Mouse (Mus musculus): Measurements from ENCODE around the gene Cntn4.
A peak's percentile ranks its signal among the peaks of the same experiment; 100 is the strongest.

Gene Cntn4

GRCm38 (mm10) chr6:106466267-106467029 is 789.0 kb downstream of the Cntn4 start:
- no peak for DNase-seq

GRCm38 (mm10) chr6:106471840-106472608 is 794.6 kb downstream of the Cntn4 start:
- no peak for DNase-seq

- no peak for DNase-seq
These were observed 796.4 kb downstream of the Cntn4 start for GRCm38 (mm10) chr6:106473871-106474270.

- DNase-seq: no peak
These were observed 804.1 kb downstream of the Cntn4 start for GRCm38 (mm10) chr6:106481533-106481932.

- DNase-seq: no peak
These were observed 818.8 kb downstream of the Cntn4 start for GRCm38 (mm10) chr6:106496303-106496702.

GRCm38 (mm10) chr6:106499166-106499565 is 821.7 kb downstream of the Cntn4 start:
- no peak for DNase-seq

- DNase-seq: no peak
These were observed 826.5 kb downstream of the Cntn4 start for GRCm38 (mm10) chr6:106503961-106504360.

- no peak for DNase-seq
These were observed 842.9 kb downstream of the Cntn4 start for GRCm38 (mm10) chr6:106520367-106520766.

GRCm38 (mm10) chr6:106543500-106543899 is 866.0 kb downstream of the Cntn4 start:
- no peak for DNase-seq

GRCm38 (mm10) chr6:106561649-106562048 is 884.2 kb downstream of the Cntn4 start:
- no peak for DNase-seq

GRCm38 (mm10) chr6:106565316-106565715 is 887.9 kb downstream of the Cntn4 start:
- DNase-seq: no peak

- no peak for DNase-seq
These were observed 888.5 kb downstream of the Cntn4 start for GRCm38 (mm10) chr6:106565769-106566459.

- no peak for DNase-seq
These were observed 889.6 kb downstream of the Cntn4 start for GRCm38 (mm10) chr6:106566929-106567621.

GRCm38 (mm10) chr6:106580124-106580523 is 902.7 kb downstream of the Cntn4 start:
- no peak for DNase-seq

- DNase-seq: no peak
These were observed 916.3 kb downstream of the Cntn4 start for GRCm38 (mm10) chr6:106593756-106594155.

- DNase-seq: no peak
These were observed 939.6 kb downstream of the Cntn4 start for GRCm38 (mm10) chr6:106617081-106617480.

- no peak for DNase-seq
These were observed 943.8 kb downstream of the Cntn4 start for GRCm38 (mm10) chr6:106621188-106621749.

- no peak for DNase-seq
These were observed 965.6 kb downstream of the Cntn4 start for GRCm38 (mm10) chr6:106643026-106643425.

- peak; percentile 50 for DNase-seq
These were observed 968.2 kb downstream of the Cntn4 start for GRCm38 (mm10) chr6:106645496-106646211.

- no peak for DNase-seq
These were observed 969.5 kb downstream of the Cntn4 start for GRCm38 (mm10) chr6:106646945-106647344.

- peak; percentile 77 for DNase-seq
These were observed 986.6 kb downstream of the Cntn4 start for GRCm38 (mm10) chr6:106663780-106664651.

All from kidney, adult 9 months (tissue).